Mouse (Mus musculus) MEL-GATA-1-ER (cell line): ENCODE results near the gene Cacng1.

Experiments
- DNase-seq: peaks from one replicate; pipeline ENCODE4 v3.0.0-alpha.2; 2012; ENCODE audit warnings: low read depth; ENCODE audit errors: extremely low read depth

Gene Cacng1

DNA sequence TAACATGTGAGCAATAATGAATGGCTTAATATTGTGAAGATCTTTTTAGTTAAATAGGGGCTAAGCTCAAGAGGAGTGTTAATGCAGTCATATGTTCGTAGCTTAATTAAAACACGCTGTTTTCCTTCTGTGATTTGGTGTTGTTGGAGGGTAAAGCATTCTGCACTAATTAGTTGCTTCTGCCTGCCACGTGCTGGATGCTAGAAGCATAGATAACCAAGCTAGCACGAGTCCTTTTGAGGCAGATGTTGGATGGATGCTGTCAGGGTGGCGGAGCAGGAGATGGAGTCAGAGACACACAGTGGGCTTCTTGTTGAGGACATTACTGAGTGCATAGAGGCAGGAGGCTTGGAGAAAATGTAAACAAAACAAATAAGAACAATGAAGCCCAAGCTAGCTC lies 59.2 kb downstream of the Cacng1 start:
- DNase-seq = no peak

DNA sequence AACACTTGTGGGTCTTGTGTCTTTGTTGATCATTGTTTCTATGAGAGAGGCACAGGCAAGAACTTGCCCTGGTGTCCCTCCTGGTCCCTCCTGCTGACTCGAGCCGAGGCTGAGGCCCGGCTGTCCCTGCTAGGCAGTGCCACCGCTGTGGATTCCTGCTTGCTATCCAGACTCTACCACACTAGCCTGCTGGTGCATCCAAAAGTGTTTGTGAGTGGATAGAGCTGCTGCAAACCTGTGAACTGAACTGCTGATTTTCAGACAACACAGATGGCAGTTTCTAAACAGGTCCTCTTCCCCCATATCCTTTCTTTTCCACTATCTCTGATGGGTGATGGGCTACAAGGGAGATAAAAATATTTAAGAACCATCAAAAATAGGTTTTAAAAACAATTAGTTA lies 60.8 kb downstream of the Cacng1 start:
- DNase-seq = no peak
